Mouse (Mus musculus): Measurements from ENCODE around the gene Large1. TPM values are rescaled to one million over a fixed set of nuclear protein-coding genes. Genes with fewer than 3 reads are reported as not detected.
"Not testable (repeated sequence)": the region's sequence is repeated elsewhere in the genome, so short reads cannot be mapped to it uniquely, and the experiment has no call there.

The Large1 gene
- polyA plus RNA-seq, 1 experiment from 2014 or later, result 68.6 TPM

GRCm38 (mm10) chr8:73336845-73337244 lies 16.5 kb downstream of the Large1 start:
- ATAC-seq, result no peak

GRCm38 (mm10) chr8:73329131-73329530 lies 24.2 kb downstream of the Large1 start:
- ChIA-PET CTCF (interaction anchor here (0.7 to 4.2 kb wide), 3 partner anchors 14 to 120 kb away, joined by 3 to 15 read pairs (median 3); no protein-coding TSS in a partner anchor), POLR2A (no interaction called here)
- TF ChIP-seq CTCF (IDR thresholded peaks at IDR 0.05), result no peak
- ATAC-seq (no peak), DNase-seq (ENCODE audit: low read depth, low spot score) (no peak)
- in situ Hi-C loops (cut with MboI; ENCODE audit: low pct_unique_long_range_greater_than_20kb), result no loop called here
- H3K27me3 ChIP-seq, result no peaks in the 10 kb centered on the region

More at GRCm38 (mm10) chr8:73336845-73337244, 16.5 kb downstream of the Large1 start:
- POLR2A ChIA-PET, result no interaction called here
- in situ Hi-C loops (cut with MboI; ENCODE audit: low pct_unique_long_range_greater_than_20kb), result no loop called here
- no peak for DNase-seq (ENCODE audit: low read depth, low spot score)
- CTCF ChIA-PET, result interaction anchor here (0.9 kb wide), 1 partner anchor 103 kb away, joined by 4 read pairs; no protein-coding TSS in a partner anchor
- no peak for TF ChIP-seq CTCF (IDR thresholded peaks at IDR 0.05)
- no peaks in the 10 kb centered on the region for H3K27me3 ChIP-seq

- DNase-seq (ENCODE audit: low read depth, low spot score), result no peak
- H3K27me3 ChIP-seq, result no peaks in the 10 kb centered on the region
- CTCF ChIA-PET, result interaction anchor here (1.2 to 4.2 kb wide), 2 partner anchors 15 kb away, joined by 3 to 15 read pairs; no protein-coding TSS in a partner anchor
- TF ChIP-seq CTCF (IDR thresholded peaks at IDR 0.05), result no peak
- ATAC-seq, result no peak
- in situ Hi-C loops (cut with MboI; ENCODE audit: low pct_unique_long_range_greater_than_20kb), result no loop called here
- POLR2A ChIA-PET, result no interaction called here
These were observed 25.3 kb downstream of the Large1 start for GRCm38 (mm10) chr8:73328056-73328455.

- DNase-seq (ENCODE audit: low read depth, low spot score), result no peak
- POLR2A ChIA-PET, result no interaction called here
These were observed 28.7 kb downstream of the Large1 start for GRCm38 (mm10) chr8:73324667-73325066.

GRCm38 (mm10) chr8:73323591-73323990 lies 29.7 kb downstream of the Large1 start:
- DNase-seq (ENCODE audit: low read depth, low spot score), result no peak
- no peak for TF ChIP-seq CTCF (IDR thresholded peaks at IDR 0.05)
- CTCF ChIA-PET, result interaction anchor here (1.5 to 2.1 kb wide), 3 partner anchors 7 to 19 kb away, joined by 3 to 7 read pairs (median 4); no protein-coding TSS in a partner anchor
- POLR2A ChIA-PET, result no interaction called here
- ATAC-seq, result no peak
- in situ Hi-C loops (cut with MboI; ENCODE audit: low pct_unique_long_range_greater_than_20kb), result no loop called here
- H3K27me3 ChIP-seq, result no peaks in the 10 kb centered on the region

More at GRCm38 (mm10) chr8:73324667-73325066, 28.7 kb downstream of the Large1 start:
- no peak for TF ChIP-seq CTCF (IDR thresholded peaks at IDR 0.05)
- peak; percentile 81 for ATAC-seq
- in situ Hi-C loops (cut with MboI; ENCODE audit: low pct_unique_long_range_greater_than_20kb), result no loop called here
- no peaks in the 10 kb centered on the region for H3K27me3 ChIP-seq
- CTCF ChIA-PET, result interaction anchor here (0.8 to 2.1 kb wide), 4 partner anchors 8 to 18 kb away, joined by 3 to 7 read pairs (median 4); no protein-coding TSS in a partner anchor

GRCm38 (mm10) chr8:73319500-73319899 lies 33.8 kb downstream of the Large1 start:
- in situ Hi-C loops (cut with MboI; ENCODE audit: low pct_unique_long_range_greater_than_20kb); DNase-seq (ENCODE audit: low read depth, low spot score); H3K27me3 ChIP-seq: not testable (repeated sequence)
- POLR2A ChIA-PET, result interaction anchor here (0.7 kb wide), 1 partner anchor 1947 kb away, joined by 3 read pairs; no protein-coding TSS in a partner anchor
- ATAC-seq, result peak; percentile 83
- CTCF ChIA-PET, result interaction anchor here (1.2 to 1.6 kb wide), 2 partner anchors 13 to 19 kb away, joined by 3 to 4 read pairs; no protein-coding TSS in a partner anchor

- TF ChIP-seq CTCF (IDR thresholded peaks at IDR 0.05), result no peak
- POLR2A ChIA-PET, result interaction anchor here (1.4 kb wide), 1 partner anchor 35 kb away, joined by 3 read pairs; no protein-coding TSS in a partner anchor
- CTCF ChIA-PET, result interaction anchor here (0.9 to 2.1 kb wide), 7 partner anchors 10 to 302 kb away, joined by 3 to 4 read pairs (median 3); no protein-coding TSS in a partner anchor
- in situ Hi-C loops (cut with MboI; ENCODE audit: low pct_unique_long_range_greater_than_20kb), result no loop called here
- H3K27me3 ChIP-seq, result no peaks in the 10 kb centered on the region
- ATAC-seq (no peak), DNase-seq (ENCODE audit: low read depth, low spot score) (no peak)
These were observed 39.4 kb downstream of the Large1 start for GRCm38 (mm10) chr8:73313911-73314310.

- DNase-seq (ENCODE audit: low read depth, low spot score) (no peak), ATAC-seq (no peak)
- ChIA-PET CTCF (interaction anchor here (0.8 to 2.1 kb wide), 7 partner anchors 9 to 39 kb away, joined by 3 to 4 read pairs (median 3); no protein-coding TSS in a partner anchor), POLR2A (interaction anchor here (1.4 kb wide), 1 partner anchor 36 kb away, joined by 3 read pairs; no protein-coding TSS in a partner anchor)
- in situ Hi-C loops (cut with MboI; ENCODE audit: low pct_unique_long_range_greater_than_20kb), result no loop called here
- no peaks in the 10 kb centered on the region for H3K27me3 ChIP-seq
- TF ChIP-seq CTCF (IDR thresholded peaks at IDR 0.05), result no peak
These were observed 40.4 kb downstream of the Large1 start for GRCm38 (mm10) chr8:73312714-73313607.

- H3K27me3 ChIP-seq, result no peaks in the 10 kb centered on the region
- ChIA-PET CTCF (interaction anchor here (1.0 to 1.8 kb wide), 3 partner anchors 10 to 77 kb away, joined by 3 to 4 read pairs (median 4); no protein-coding TSS in a partner anchor), POLR2A (no interaction called here)
- ATAC-seq (peak; percentile 29), DNase-seq (ENCODE audit: low read depth, low spot score) (no peak)
- TF ChIP-seq CTCF (IDR thresholded peaks at IDR 0.05), result no peak
- in situ Hi-C loops (cut with MboI; ENCODE audit: low pct_unique_long_range_greater_than_20kb), result no loop called here
These were observed 42.9 kb downstream of the Large1 start for GRCm38 (mm10) chr8:73310471-73310870.

- ChIA-PET CTCF (interaction anchor here (1.0 to 1.8 kb wide), 3 partner anchors 10 to 76 kb away, joined by 3 to 4 read pairs (median 4); no protein-coding TSS in a partner anchor), POLR2A (no interaction called here)
- ATAC-seq, result peak; percentile 89
- no peaks in the 10 kb centered on the region for H3K27me3 ChIP-seq
- in situ Hi-C loops (cut with MboI; ENCODE audit: low pct_unique_long_range_greater_than_20kb), result no loop called here
- DNase-seq (ENCODE audit: low read depth, low spot score), result peak; percentile 34
- no peak for TF ChIP-seq CTCF (IDR thresholded peaks at IDR 0.05)
These were observed 43.3 kb downstream of the Large1 start for GRCm38 (mm10) chr8:73310036-73310435.
